Mouse (Mus musculus): Measurements from ENCODE around the gene Zbtb38. TPM values are rescaled to one million over a fixed set of nuclear protein-coding genes. Genes with fewer than 3 reads are reported as not detected.

Zbtb38 gene
- total RNA-seq, 2 experiments from 2014 or later, result 65.0 to 70.1 TPM

- no peak for DNase-seq (ENCODE audit: low spot score in 2 of 2)
Observed at GRCm38 (mm10) chr9:96763025-96763424, 10.4 kb upstream of the Zbtb38 start.

DNA sequence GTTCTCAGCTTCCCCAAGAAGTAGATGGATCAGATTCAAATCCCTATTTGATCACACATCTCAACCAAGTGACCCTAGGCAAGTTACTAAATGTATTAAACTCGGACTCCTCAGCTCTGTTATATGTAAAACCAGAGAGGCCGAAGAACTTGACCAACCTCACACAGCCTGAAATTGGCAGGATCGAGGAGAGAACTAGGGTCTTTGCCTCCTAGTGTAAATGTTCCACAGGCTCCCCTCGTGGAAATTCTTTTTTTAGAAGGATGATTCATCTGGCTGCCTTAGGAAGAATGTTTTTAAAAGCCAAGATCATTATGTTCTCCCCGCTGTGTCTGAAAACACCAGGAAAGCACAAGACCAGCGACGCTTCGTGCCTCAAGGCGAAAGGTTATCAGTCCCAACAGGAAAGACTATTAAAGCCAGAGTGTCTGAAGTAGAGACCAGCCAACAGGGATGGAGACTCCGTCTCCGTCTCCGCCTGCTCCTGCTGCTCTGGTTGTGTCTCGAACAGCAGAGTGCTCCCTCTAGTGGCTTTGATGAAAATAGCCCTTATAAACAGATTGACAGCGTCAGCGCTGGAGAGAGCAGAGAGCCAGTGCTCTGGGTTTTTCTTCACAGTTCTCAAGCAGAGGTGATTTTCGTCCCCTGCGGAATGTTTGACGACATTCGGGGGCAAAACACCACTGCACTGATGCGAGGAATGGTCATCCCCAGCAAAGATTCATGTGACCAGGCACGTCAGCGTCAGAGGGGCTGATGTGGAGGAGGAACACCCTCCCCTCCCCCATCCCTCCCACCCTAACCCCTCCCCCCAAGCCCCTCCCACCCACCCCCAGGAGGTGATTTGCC, 6.3 kb upstream of the Zbtb38 start:
- DNase-seq (ENCODE audit: low spot score in 2 of 2), result peak; percentile 52 to 77

GRCm38 (mm10) chr9:96756638-96757435, 4.2 kb upstream of the Zbtb38 start:
- DNase-seq (ENCODE audit: low spot score in 2 of 2), result no peak

GRCm38 (mm10) chr9:96755761-96756160, 3.1 kb upstream of the Zbtb38 start:
- no peak for DNase-seq (ENCODE audit: low spot score in 2 of 2)

DNA sequence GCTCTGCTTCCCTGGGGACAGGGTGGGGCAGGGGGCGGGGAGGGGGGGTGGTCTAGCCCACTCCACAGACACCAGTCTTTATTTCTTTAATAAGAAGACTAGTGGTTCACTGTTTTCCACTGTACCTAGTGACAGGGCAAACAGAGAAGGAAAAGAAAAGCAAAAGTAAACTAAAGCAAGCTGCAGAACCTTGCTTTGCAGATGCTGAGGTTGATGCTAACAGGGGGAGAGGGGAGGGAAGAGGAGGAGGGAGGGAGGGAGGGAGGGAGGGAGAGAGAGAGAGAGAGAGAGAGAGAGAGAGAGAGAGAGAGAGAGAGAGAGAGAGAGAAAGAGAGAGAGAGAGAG, 2.0 kb upstream of the Zbtb38 start:
- DNase-seq (ENCODE audit: low spot score in 2 of 2), result no peak

GRCm38 (mm10) chr9:96753921-96754624, 1.4 kb upstream of the Zbtb38 start:
- DNase-seq (ENCODE audit: low spot score in 2 of 2), result no peak

- no peak for DNase-seq (ENCODE audit: low spot score in 2 of 2)
Observed at GRCm38 (mm10) chr9:96753392-96753791, 761 bp upstream of the Zbtb38 start.

DNA sequence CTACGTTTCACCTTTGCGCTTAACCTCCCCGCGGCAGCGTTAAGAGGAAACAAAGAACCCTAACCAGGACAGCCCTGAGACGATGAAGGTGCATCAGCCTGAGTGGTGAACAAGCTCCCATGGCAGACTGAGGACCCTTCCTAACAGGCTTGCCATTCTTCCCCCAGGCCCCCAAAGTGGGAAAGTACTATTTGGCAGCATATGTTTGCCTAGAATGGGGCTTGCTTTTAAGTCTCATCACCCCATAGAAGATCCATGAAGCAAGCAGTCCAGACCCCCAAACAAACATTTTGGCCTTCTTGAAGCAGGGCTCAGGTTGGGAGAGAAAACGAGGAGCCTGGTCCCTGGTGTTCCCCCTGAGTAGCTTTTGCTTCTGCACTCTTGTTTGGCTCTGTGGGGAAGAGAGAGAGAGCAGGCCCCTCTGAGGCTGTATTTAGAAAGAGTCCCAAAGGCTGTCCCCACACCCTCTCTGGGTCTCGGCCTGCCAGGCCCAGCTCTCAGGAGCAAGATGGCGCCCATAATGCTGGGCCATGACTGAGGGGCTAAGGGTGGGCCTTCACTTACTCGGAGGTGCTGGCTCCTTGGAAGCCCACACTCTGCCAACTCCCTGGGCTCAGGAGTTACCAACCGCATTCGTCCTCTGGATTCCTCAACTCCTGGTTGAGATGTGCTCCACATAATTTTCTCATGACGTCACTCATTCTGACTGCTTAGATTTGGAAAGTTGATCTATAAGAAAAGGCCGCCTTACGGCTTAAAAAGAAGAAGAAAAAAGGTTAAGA, 619 bp downstream of the Zbtb38 start:
- no peak for DNase-seq (ENCODE audit: low spot score in 2 of 2)

GRCm38 (mm10) chr9:96750636-96751035, 2.0 kb downstream of the Zbtb38 start:
- no peak for DNase-seq (ENCODE audit: low spot score in 2 of 2)

DNA sequence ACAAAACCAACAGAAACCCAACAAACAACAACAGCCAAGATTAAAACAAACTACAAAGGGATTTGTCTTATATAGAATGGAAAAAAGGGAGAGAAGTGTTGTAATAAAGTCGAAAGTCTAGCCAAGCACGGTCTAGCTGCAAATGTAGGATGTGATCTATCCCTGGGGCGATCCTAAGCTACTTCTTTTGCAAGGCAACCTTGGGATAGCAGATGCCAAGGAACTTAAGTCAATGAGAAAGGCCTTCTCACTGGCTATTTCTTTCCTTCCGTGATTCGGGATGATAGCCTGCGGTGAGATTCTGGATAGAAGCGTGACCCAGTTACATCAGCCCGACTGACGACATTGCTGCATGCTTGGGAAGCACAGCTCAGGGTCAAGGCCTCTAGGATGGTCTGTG, 6.1 kb downstream of the Zbtb38 start:
- DNase-seq (ENCODE audit: low spot score in 2 of 2), result no peak

- no peak for DNase-seq (ENCODE audit: low spot score in 2 of 2)
Observed at GRCm38 (mm10) chr9:96744909-96745308, 7.7 kb downstream of the Zbtb38 start.

GRCm38 (mm10) chr9:96741365-96742085, 11.1 kb downstream of the Zbtb38 start:
- no peak for DNase-seq (ENCODE audit: low spot score in 2 of 2)

DNA sequence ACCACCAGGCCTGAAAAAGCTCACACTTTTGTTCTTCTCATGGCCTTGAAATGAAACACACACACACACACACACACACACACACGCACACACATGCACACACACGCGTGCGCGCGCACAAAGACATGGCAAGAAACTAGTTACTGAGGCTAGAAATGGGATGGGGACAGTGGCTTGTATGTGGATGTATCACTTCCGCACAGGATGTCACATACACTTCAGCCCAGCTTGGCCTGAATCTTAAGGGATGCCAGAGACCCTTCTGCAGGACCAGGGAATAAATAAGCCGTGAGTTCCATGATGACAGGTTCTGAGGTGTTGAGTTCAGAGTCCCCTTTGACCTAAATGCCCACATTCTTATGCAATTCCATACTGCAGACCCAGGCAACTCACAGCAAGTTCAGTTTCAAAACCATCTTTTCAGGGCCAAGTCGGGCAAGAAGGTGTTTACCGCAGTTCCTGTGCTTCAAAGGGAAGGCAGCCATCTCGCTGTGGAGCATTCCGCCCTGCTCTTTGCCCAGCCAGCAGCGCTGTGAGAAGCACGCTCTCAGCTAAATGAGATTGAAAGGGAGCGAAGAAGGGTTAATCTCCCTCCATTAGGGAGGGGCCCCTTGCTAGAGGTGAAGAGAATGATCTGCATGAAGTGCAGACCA, 11.8 kb downstream of the Zbtb38 start:
- DNase-seq (ENCODE audit: low spot score in 2 of 2), result no peak

GRCm38 (mm10) chr9:96739808-96740711, 12.6 kb downstream of the Zbtb38 start:
- peak; percentile 44 for DNase-seq (ENCODE audit: low spot score in 2 of 2)

GRCm38 (mm10) chr9:96738563-96739355, 13.9 kb downstream of the Zbtb38 start:
- DNase-seq (ENCODE audit: low spot score in 2 of 2), result no peak

DNA sequence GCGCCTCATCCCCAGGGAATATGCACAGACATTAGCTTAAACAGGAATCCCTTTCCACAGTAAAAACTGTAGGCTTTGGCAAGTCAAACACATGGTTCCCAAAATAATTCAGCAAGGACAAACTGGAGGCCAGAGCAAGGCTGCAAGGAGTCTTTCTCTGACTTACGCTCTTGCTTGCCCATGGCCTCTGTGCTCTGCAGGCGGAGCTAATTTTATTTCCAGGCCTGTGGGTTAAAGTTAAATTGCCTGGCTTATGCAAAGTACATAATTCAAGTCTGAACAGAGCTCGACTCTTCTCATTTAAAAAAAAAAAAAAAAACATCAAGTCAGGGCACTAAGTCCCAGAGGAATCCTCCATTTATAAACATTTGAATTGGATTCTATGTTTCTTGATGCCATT, 16.7 kb downstream of the Zbtb38 start:
- DNase-seq (ENCODE audit: low spot score in 2 of 2), result no peak

DNA sequence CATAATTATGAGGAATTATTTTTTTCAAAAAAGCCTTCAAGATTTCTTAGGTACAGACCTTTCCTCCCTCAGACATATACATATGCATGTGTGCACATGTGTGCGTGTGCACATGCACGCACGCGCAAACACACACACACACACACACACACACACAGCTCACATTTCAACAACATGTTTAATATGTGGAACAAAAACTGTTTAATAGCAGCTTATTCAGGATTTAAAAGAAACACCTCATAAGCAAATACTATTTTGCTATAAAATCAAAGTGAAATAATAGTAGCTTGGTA, 19.3 kb downstream of the Zbtb38 start:
- no peak for DNase-seq (ENCODE audit: low spot score in 2 of 2)

Data from left cerebral cortex, adult 18-20 months (tissue).